Mouse (Mus musculus) testis, adult 2 months (tissue): ENCODE measurements around the gene Cpt2.

Experiments
- CTCF ChIP-seq: fragments of 200-500 bp; IDR thresholded peaks from 2 replicates; pipeline ENCODE4 v1.5.1; 2012; ENCODE audit warnings: low read depth, mild to moderate bottlenecking, inconsistent platforms, low read length, moderate library complexity; ENCODE audit not compliant: control insufficient read depth, insufficient read depth, insufficient replicate concordance
- POLR2A ChIP-seq: fragments of 200-500 bp; IDR thresholded peaks from 2 replicates; pipeline ENCODE4 v1.6.1; 2012; ENCODE audit warnings: low read depth, mild to moderate bottlenecking, inconsistent platforms, low read length, moderate library complexity; ENCODE audit not compliant: control insufficient read depth

GRCm38 (mm10) chr4:107886371-107886770 is 37.0 kb downstream of the Cpt2 start:
- TF ChIP-seq POLR2A, result no peak
- TF ChIP-seq CTCF, result no peak
